Mouse (Mus musculus) limb, embryonic 15.5 days (tissue): Measurements from ENCODE around the gene Grin2d. TPM values are rescaled to one million over a fixed set of nuclear protein-coding genes. Genes with fewer than 3 reads are reported as not detected.

Experiments used
- ATAC-seq: fragments of 200-750 bp; cut with Nextera tagmentation; 2 replicates; pipeline ENCODE4 v1.8.0; 2017; ENCODE audit warnings: low read depth, moderate TSS enrichment; ENCODE audit not compliant: insufficient number of reproducible peaks, low FRiP score, low TSS enrichment
- H3K27ac ChIP-seq: fragments of 300-500 bp; sonication (generic); 2 replicates; pipeline ENCODE4 v1.5.1; 2015; ENCODE audit warnings: moderate library complexity, mild to moderate bottlenecking, inconsistent platforms
- H3K27me3 ChIP-seq: fragments of 300-500 bp; sonication (generic); 2 replicates; pipeline ENCODE4 v1.6.1; 2015; ENCODE audit warnings: inconsistent platforms
- H3K36me3 ChIP-seq: fragments of 300-500 bp; sonication (generic); 2 replicates; pipeline ENCODE4 v1.6.1; 2015; ENCODE audit warnings: inconsistent platforms
- H3K4me1 ChIP-seq: fragments of 300-500 bp; sonication (generic); 2 replicates; pipeline ENCODE4 v1.6.1; 2015; ENCODE audit warnings: inconsistent platforms
- H3K4me2 ChIP-seq: fragments of 300-500 bp; sonication (generic); 2 replicates; pipeline ENCODE4 v1.6.1; 2015; ENCODE audit warnings: mild to moderate bottlenecking, inconsistent platforms
- H3K4me3 ChIP-seq: fragments of 300-500 bp; sonication (generic); 2 replicates; pipeline ENCODE4 v1.5.1; 2015; ENCODE audit warnings: mild to moderate bottlenecking, inconsistent platforms
- H3K9ac ChIP-seq: fragments of 300-500 bp; sonication (generic); 2 replicates; pipeline ENCODE4 v1.6.1; 2015; ENCODE audit warnings: inconsistent platforms
- H3K9me3 ChIP-seq: fragments of 300-500 bp; sonication (generic); 2 replicates; pipeline ENCODE4 v1.6.1; 2016; ENCODE audit warnings: inconsistent platforms
- WGBS: fragments of 180-500 bp; shearing (Covaris S2); methylation state at CpG from one replicate; pipeline ENCODE4 v1.1.7; 2015; 5-methylcytosine and 5-hydroxymethylcytosine counted together
- polyA plus RNA-seq: library from polyadenylated mRNA; unstranded; fragments of >200 nt; fragmentation: Nextera tagmentation; extraction: Ambion mirVana; gene quantifications from 2 replicates; pipeline ENCODE4 v1.2.1, GENCODE M21; 2015

The Grin2d gene
- polyA plus RNA-seq, 1 experiment from 2014 or later: 0.68 TPM

GRCm38 (mm10) chr7:45815323-45815983, 62.7 kb downstream of the Grin2d start:
- Histone ChIP-seq H3K36me3 (peaks cover 25% of the 10 kb centered on the region), H3K27ac (no peak overlapping the region), H3K27me3 (peaks cover 12% of the 10 kb centered on the region; the same call in 1 of the 2 replicates), H3K4me3 (no peak overlapping the region), H3K4me1 (peaks cover 27% of the 10 kb centered on the region), H3K9me3 (no peaks in the 10 kb centered on the region), H3K4me2 (0 out of 2 replicates have a peak overlapping the region, but pooled peaks have one; percentile 53), H3K9ac (no peak overlapping the region)
- ATAC-seq: no peak
- 48% methylated on average over 10 of the region's 10 CpGs for whole genome bisulfite sequencing

GRCm38 (mm10) chr7:45814841-45815240, 63.3 kb downstream of the Grin2d start:
- WGBS: 9% methylated on average over 5 of the region's 5 CpGs
- no peak overlapping the region for H3K9ac ChIP-seq
- H3K36me3 ChIP-seq: peaks cover 31% of the 10 kb centered on the region

GRCm38 (mm10) chr7:45813787-45814779, 64.1 kb downstream of the Grin2d start, which contains the start of gene Cyth2:
TSS of gene Cyth2 (minus strand) at chr7:45814581.
- ATAC-seq: peak; percentile 98
- peaks cover 28% of the 10 kb centered on the region for H3K4me1 ChIP-seq
- peak within 1 kb of the TSS; percentile 99 for H3K9ac ChIP-seq
- H3K27ac ChIP-seq: peak within 1 kb of the TSS; percentile 100
- 0 out of 2 replicates have a peak, but pooled peaks cover 5% of the 10 kb centered on the region for H3K27me3 ChIP-seq
- H3K4me2 ChIP-seq: peak within 1 kb of the TSS; percentile 62
- peak within 1 kb of the TSS; percentile 99 for H3K4me3 ChIP-seq
- H3K36me3 ChIP-seq: peaks cover 38% of the 10 kb centered on the region
- under 1% methylated on average over 86 of the region's 92 CpGs for WGBS
- H3K9me3 ChIP-seq: no peaks in the 10 kb centered on the region

More at GRCm38 (mm10) chr7:45814841-45815240, 63.3 kb downstream of the Grin2d start:
- Histone ChIP-seq H3K4me2 (peak overlapping the region; percentile 53), H3K4me3 (peak overlapping the region; percentile 36), H3K4me1 (peaks cover 25% of the 10 kb centered on the region), H3K9me3 (no peaks in the 10 kb centered on the region), H3K27me3 (peaks cover 9% of the 10 kb centered on the region; the same call in 1 of the 2 replicates), H3K27ac (peak overlapping the region; percentile 39; the same call in 1 of the 2 replicates)
- no peak for ATAC-seq

- Histone ChIP-seq H3K4me3 (peak overlapping the region; percentile 99), H3K27me3 (no peaks in the 10 kb centered on the region), H3K4me1 (peaks cover 35% of the 10 kb centered on the region), H3K27ac (no peak overlapping the region), H3K4me2 (peak overlapping the region; percentile 62), H3K36me3 (peaks cover 50% of the 10 kb centered on the region), H3K9me3 (no peaks in the 10 kb centered on the region), H3K9ac (peak overlapping the region; percentile 99)
- WGBS: 81% methylated on average over 8 of the region's 8 CpGs
- ATAC-seq: no peak
Observed at GRCm38 (mm10) chr7:45812921-45813320, 65.3 kb downstream of the Grin2d start.

- peaks cover 72% of the 10 kb centered on the region for H3K36me3 ChIP-seq
- H3K4me2 ChIP-seq: no peak overlapping the region
- no peak overlapping the region for H3K4me3 ChIP-seq
- no peak for ATAC-seq
- H3K9me3 ChIP-seq: no peaks in the 10 kb centered on the region
- H3K9ac ChIP-seq: no peak overlapping the region
- 88% methylated on average over 14 of the region's 14 CpGs for WGBS
- no peaks in the 10 kb centered on the region for H3K27me3 ChIP-seq
- peak overlapping the region; percentile 5; the same call in 1 of the 2 replicates for H3K27ac ChIP-seq
- peaks cover 26% of the 10 kb centered on the region for H3K4me1 ChIP-seq
Observed at GRCm38 (mm10) chr7:45809276-45810075, 68.7 kb downstream of the Grin2d start.

- Histone ChIP-seq H3K9me3 (no peaks in the 10 kb centered on the region), H3K4me3 (no peak overlapping the region), H3K4me2 (no peak overlapping the region), H3K9ac (no peak overlapping the region), H3K27ac (0 out of 2 replicates have a peak overlapping the region, but pooled peaks have one; percentile 5), H3K27me3 (no peaks in the 10 kb centered on the region), H3K4me1 (peaks cover 26% of the 10 kb centered on the region), H3K36me3 (peaks cover 76% of the 10 kb centered on the region)
- no peak for ATAC-seq
- WGBS: 42% methylated on average over 9 of the region's 11 CpGs
Observed at GRCm38 (mm10) chr7:45808471-45808870, 69.7 kb downstream of the Grin2d start.

- H3K4me2 ChIP-seq: no peak overlapping the region
- 59% methylated on average over 5 of the region's 5 CpGs for WGBS
- H3K27me3 ChIP-seq: no peaks in the 10 kb centered on the region
- H3K27ac ChIP-seq: no peak overlapping the region
- H3K36me3 ChIP-seq: peaks cover 68% of the 10 kb centered on the region
- no peaks in the 10 kb centered on the region for H3K9me3 ChIP-seq
- no peak overlapping the region for H3K9ac ChIP-seq
- no peak for ATAC-seq
- no peak overlapping the region for H3K4me3 ChIP-seq
- H3K4me1 ChIP-seq: peaks cover 17% of the 10 kb centered on the region
Observed at GRCm38 (mm10) chr7:45805941-45806340, 72.2 kb downstream of the Grin2d start.

- peaks cover 28% of the 10 kb centered on the region for H3K4me1 ChIP-seq
- no peak overlapping the region for H3K4me3 ChIP-seq
- H3K4me2 ChIP-seq: no peak overlapping the region
- H3K9ac ChIP-seq: no peak overlapping the region
- H3K36me3 ChIP-seq: peaks cover 34% of the 10 kb centered on the region
- WGBS: 88% methylated on average over 6 of the region's 6 CpGs
- H3K27me3 ChIP-seq: peaks cover 11% of the 10 kb centered on the region
- no peak for ATAC-seq
- no peaks in the 10 kb centered on the region for H3K9me3 ChIP-seq
- H3K27ac ChIP-seq: no peak overlapping the region
Observed at GRCm38 (mm10) chr7:45802551-45802950, 75.6 kb downstream of the Grin2d start.

GRCm38 (mm10) chr7:45801348-45801747, 76.8 kb downstream of the Grin2d start:
- peaks cover 31% of the 10 kb centered on the region for H3K4me1 ChIP-seq
- ATAC-seq: no peak
- H3K36me3 ChIP-seq: peaks cover 22% of the 10 kb centered on the region
- peak overlapping the region; percentile 43; the same call in 1 of the 2 replicates for H3K27ac ChIP-seq
- no peak overlapping the region for H3K9ac ChIP-seq
- 2% methylated on average over 12 of the region's 12 CpGs for WGBS
- peak overlapping the region; percentile 28 for H3K4me3 ChIP-seq
- no peaks in the 10 kb centered on the region for H3K9me3 ChIP-seq
- H3K27me3 ChIP-seq: peaks cover 19% of the 10 kb centered on the region
- H3K4me2 ChIP-seq: peak overlapping the region; percentile 43

GRCm38 (mm10) chr7:45800546-45801204, 77.5 kb downstream of the Grin2d start:
- H3K4me2 ChIP-seq: peak overlapping the region; percentile 43
- H3K9me3 ChIP-seq: no peaks in the 10 kb centered on the region
- WGBS: 16% methylated on average over 21 of the region's 25 CpGs
- peak overlapping the region; percentile 28 for H3K4me3 ChIP-seq
- H3K36me3 ChIP-seq: peaks cover 17% of the 10 kb centered on the region; the same call in 1 of the 2 replicates
- ATAC-seq: peak; percentile 38; the same call in 1 of the 2 replicates
- H3K9ac ChIP-seq: no peak overlapping the region
- H3K27me3 ChIP-seq: peaks cover 19% of the 10 kb centered on the region
- peaks cover 31% of the 10 kb centered on the region for H3K4me1 ChIP-seq
- peak overlapping the region; percentile 43 for H3K27ac ChIP-seq
